In genomic region chr17:48484191-48484590, GRCm38 (mm10) we compare ENCODE assay signal across 28 mouse cellular contexts. TPM values are rescaled to one million over a fixed set of nuclear protein-coding genes. Genes with fewer than 3 reads are reported as not detected.
"Had no signal": no experiment of that assay in that cellular context is flagged by ENCODE, and none has a peak within 500 bp of the region (broad histone marks: within the 10 kb centered on the region; RNA-seq: fewer than 3 reads in every experiment).

No protein-coding gene starts in this region.

- H3K36me3 ChIP-seq: limb, embryonic 12.5 days; limb, embryonic 15.5 days; midbrain, embryonic 12.5 days; midbrain, embryonic 15.5 days; neural tube, embryonic 12.5 days; neural tube, embryonic 15.5 days had no signal

- DNase-seq: kidney, adult 18-20 months; kidney, adult 9 months; kidney, postnatal 25 days; layer of hippocampus, postnatal 36 days; left cerebral cortex, postnatal 4 days; lung, embryonic 14.5 days; right cerebral cortex, adult 18-20 months; right cerebral cortex, postnatal 14 days; spleen, adult 18-20 months; thymus, adult 18-20 months; thymus, postnatal 36 days had no signal

- H3K9me3 ChIP-seq: limb, embryonic 12.5 days; limb, embryonic 15.5 days; midbrain, embryonic 12.5 days; midbrain, embryonic 15.5 days; neural tube, embryonic 12.5 days; neural tube, embryonic 15.5 days had no signal

- H3K27ac ChIP-seq: kidney, postnatal 0 days; left cerebral cortex, adult 2 months; limb, embryonic 12.5 days; limb, embryonic 15.5 days; liver, embryonic 14.5 days; macrophage; midbrain, embryonic 12.5 days; midbrain, embryonic 15.5 days; neural tube, embryonic 12.5 days; neural tube, embryonic 15.5 days had no signal

- ATAC-seq: inflammation-experienced regulatory T-cells, adult 6 months; lung, postnatal 0 days; midbrain, embryonic 15.5 days had no signal

- H3K9ac ChIP-seq: limb, embryonic 12.5 days; limb, embryonic 15.5 days; liver, embryonic 14.5 days; lung, embryonic 14.5 days; midbrain, embryonic 12.5 days; midbrain, embryonic 15.5 days; neural tube, embryonic 12.5 days; neural tube, embryonic 15.5 days had no signal

- H3K27me3 ChIP-seq: limb, embryonic 12.5 days; limb, embryonic 15.5 days; midbrain, embryonic 12.5 days; midbrain, embryonic 15.5 days; neural tube, embryonic 12.5 days; neural tube, embryonic 15.5 days had no signal

- H3K4me2 ChIP-seq: limb, embryonic 12.5 days; limb, embryonic 15.5 days; lung, embryonic 14.5 days; midbrain, embryonic 12.5 days; midbrain, embryonic 15.5 days; neural tube, embryonic 12.5 days; neural tube, embryonic 15.5 days had no signal

- H3K4me1 ChIP-seq: limb, embryonic 12.5 days; limb, embryonic 15.5 days; midbrain, embryonic 12.5 days; midbrain, embryonic 15.5 days; neural tube, embryonic 12.5 days; neural tube, embryonic 15.5 days had no signal

- H3K4me3 ChIP-seq: left cerebral cortex, adult 2 months; limb, embryonic 12.5 days; limb, embryonic 15.5 days; midbrain, embryonic 12.5 days; midbrain, embryonic 15.5 days; neural tube, embryonic 12.5 days; neural tube, embryonic 15.5 days had no signal

RNA-seq across cellular contexts. Expression of gene Unc5cl, which starts 29.5 kb away (rescaled TPM):
- polyA plus RNA-seq: macrophage; neural tube, embryonic 12.5 days had no signal

RNA-seq across cellular contexts. Expression of gene Tspo2, which starts 32.9 kb away (rescaled TPM):
- total RNA-seq: layer of hippocampus, adult 8-10 months; layer of hippocampus, postnatal 10 days; layer of hippocampus, postnatal 36 days; left cerebral cortex, adult 2 months; left cerebral cortex, postnatal 10 days had no signal
- polyA plus RNA-seq: inflammation-experienced regulatory T-cells, adult 6 months; macrophage; testis, adult 2 months; urinary bladder, adult 2 months had no signal

RNA-seq across cellular contexts. Expression of gene Apobec2, which starts 51.5 kb away (rescaled TPM):
- total RNA-seq: layer of hippocampus, postnatal 36 days; left cerebral cortex, adult 2 months had no signal
- polyA plus RNA-seq: macrophage had no signal
